Mouse (Mus musculus) megakaryocyte, adult 5-6 weeks (primary cell): ENCODE results near the gene 2310079G19Rik. TPM values are rescaled to one million over a fixed set of nuclear protein-coding genes. Genes with fewer than 3 reads are reported as not detected.

Experiments used
- ATAC-seq: 2 replicates; pipeline ENCODE4 v1.8.0; 2016; ENCODE audit warnings: mild to moderate bottlenecking, inconsistent platforms; ENCODE audit not compliant: poor library complexity, severe bottlenecking
- total RNA-seq, 2 experiments: library from RNA; stranded (forward) in 1 of 2; stranded (reverse) in 1 of 2; fragments of 153-499, 151-499 nt in 1 of 2; fragments of 221-1000, 200-1000 nt in 1 of 2; gene quantifications; 2 replicates each; pipeline versions ENCODE4 v1.2.3 to v1.2.4; 2015 to 2017

2310079G19Rik gene
- total RNA-seq (2015), result not detected in 2 replicates
- not detected in 2 replicates for total RNA-seq (2017)

GRCm38 (mm10) chr16:88627566-88627965 is at the start of gene 2310079G19Rik:
2310079G19Rik (minus strand) TSS chr16:88627666.
- ATAC-seq, result no peak

- ATAC-seq, result no peak
Measured at GRCm38 (mm10) chr16:88671571-88671970, 44.1 kb upstream of the 2310079G19Rik start, which contains the start of gene Krtap27-1. Krtap27-1 (minus strand) TSS chr16:88671671.

GRCm38 (mm10) chr16:88657426-88657825 is 30.0 kb upstream of the 2310079G19Rik start:
- no peak for ATAC-seq

- no peak for ATAC-seq
Measured at GRCm38 (mm10) chr16:88651952-88652351, 24.5 kb upstream of the 2310079G19Rik start.

- ATAC-seq, result no peak
Measured at GRCm38 (mm10) chr16:88651082-88651481, 23.6 kb upstream of the 2310079G19Rik start.

DNA sequence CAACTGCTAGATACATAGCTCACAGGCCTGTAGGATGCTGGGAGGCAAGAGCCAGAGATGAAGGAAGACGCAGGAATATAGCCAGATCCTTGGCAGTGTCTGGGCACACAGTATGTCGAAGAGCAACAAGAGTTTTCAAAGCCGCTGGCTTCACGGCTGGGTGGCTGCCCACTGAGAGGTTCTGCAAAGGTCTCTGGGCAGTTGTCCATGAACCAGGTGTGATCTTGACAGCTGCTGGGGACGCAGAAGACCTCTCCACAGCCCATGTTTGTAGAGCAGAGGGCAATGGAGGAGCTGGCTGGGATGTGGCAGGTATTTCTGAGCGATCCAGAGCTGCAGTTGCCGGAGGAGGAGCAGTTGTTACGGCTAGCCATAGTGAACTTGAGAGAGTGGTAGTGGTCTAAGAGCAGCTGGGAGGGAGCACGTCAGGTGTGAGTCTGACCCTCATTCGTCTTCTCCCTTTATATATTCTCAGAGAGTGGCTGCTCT is 19.9 kb upstream of the 2310079G19Rik start, which contains the start of gene Krtap26-1:
Gene Krtap26-1 (minus strand): TSS at position 439 of the 489 bp plus-strand sequence.
- no peak for ATAC-seq

GRCm38 (mm10) chr16:88646366-88647111 is 19.1 kb upstream of the 2310079G19Rik start:
- ATAC-seq, result no peak

GRCm38 (mm10) chr16:88640053-88640452 is 12.6 kb upstream of the 2310079G19Rik start:
- ATAC-seq, result no peak

- ATAC-seq, result no peak
Measured at GRCm38 (mm10) chr16:88635142-88635541, 7.7 kb upstream of the 2310079G19Rik start.

DNA sequence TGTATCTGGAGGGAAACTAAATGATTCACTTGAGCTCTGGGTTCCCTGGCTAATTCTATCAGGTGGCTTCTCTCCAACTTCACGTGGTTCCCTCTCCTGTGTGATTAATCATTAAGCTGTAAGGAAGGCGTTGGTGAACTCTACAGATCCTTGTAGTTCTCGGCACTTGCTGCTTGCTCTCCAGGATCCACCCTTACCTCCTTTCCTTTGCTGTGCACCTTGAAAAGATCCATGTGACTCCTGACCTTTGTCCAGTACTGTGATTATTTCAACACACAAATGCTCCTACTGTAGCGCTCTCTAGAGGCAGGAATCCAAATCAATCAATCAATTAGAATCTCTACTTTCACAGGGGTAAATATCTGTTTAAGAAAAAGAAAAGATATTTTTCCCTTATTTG is 4.0 kb upstream of the 2310079G19Rik start:
- no peak for ATAC-seq

- no peak for ATAC-seq
Measured at GRCm38 (mm10) chr16:88612712-88613111, 14.8 kb downstream of the 2310079G19Rik start.

DNA sequence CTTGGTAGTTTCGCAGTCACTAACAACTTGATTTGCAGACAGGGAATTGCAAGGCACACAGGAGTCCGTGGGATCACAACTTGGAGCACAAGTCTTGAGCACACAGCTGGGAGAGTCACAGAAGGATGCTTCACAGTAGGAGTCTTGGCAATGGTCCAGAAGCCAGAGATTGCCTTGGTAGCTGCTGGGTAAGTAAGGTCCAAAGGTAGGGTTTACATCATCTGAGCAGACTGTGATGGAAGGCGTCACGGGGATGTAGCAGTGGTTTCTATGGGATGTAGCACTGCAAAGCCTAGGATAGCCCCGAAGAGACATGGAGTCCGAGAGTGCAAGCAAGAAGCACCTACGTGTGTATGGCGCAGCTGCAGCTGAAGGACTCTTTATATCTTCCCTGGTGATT is 15.5 kb downstream of the 2310079G19Rik start, which contains the start of gene Krtap24-1:
Gene Krtap24-1 (minus strand): TSS at position 358 of the 400 bp plus-strand sequence.
- no peak for ATAC-seq

GRCm38 (mm10) chr16:88604570-88604969 is 22.9 kb downstream of the 2310079G19Rik start:
- no peak for ATAC-seq

GRCm38 (mm10) chr16:88602464-88602863 is 25.0 kb downstream of the 2310079G19Rik start:
- no peak for ATAC-seq

GRCm38 (mm10) chr16:88600303-88600702 is 27.2 kb downstream of the 2310079G19Rik start:
- ATAC-seq, result no peak

DNA sequence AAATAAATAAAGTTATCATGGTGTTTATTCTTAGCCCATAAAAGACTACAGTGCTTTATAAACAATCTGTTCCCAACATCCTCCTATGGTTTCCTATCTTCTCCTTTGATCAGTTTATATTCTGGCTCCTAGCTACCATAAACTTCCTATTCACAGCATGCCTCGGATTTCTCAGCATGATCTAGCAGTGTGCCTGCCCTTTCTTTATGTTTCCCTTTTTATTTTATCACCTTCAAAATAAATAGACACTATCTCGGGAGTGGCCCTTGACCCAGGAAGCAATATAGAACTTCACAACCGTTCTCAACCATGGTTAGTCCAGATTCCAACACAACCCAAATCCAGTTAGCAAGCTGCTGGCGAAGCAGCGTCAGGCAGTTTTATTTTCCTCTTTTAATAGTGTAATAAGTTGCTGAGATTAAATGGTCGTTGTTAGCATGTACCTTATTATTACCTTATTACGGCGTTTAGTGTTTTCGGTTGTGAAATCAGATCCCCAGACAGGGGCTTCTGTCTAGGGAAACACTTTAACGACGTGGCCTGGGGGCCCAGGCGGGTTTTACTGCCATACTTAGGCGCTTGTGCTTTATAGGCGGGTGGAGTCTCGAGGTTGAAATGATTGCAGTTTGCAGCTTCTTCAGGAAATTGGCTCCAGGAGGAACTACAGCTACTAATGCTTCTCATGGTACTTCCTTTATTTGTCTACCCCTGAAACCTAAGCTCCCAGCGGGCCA is 27.8 kb downstream of the 2310079G19Rik start:
- no peak for ATAC-seq

- no peak for ATAC-seq
Measured at GRCm38 (mm10) chr16:88592758-88593157, 34.7 kb downstream of the 2310079G19Rik start.

- no peak for ATAC-seq
Measured at GRCm38 (mm10) chr16:88583338-88583737, 44.1 kb downstream of the 2310079G19Rik start.
